Mouse (Mus musculus): ENCODE data around the gene Il6st.

- TF ChIP-seq POLR2A (IDR thresholded peaks at IDR 0.05; ENCODE audit: low read depth, low read length) = no peak
- no peak for TF ChIP-seq CTCF (IDR thresholded peaks at IDR 0.05; ENCODE audit: extremely low read depth, insufficient read depth, insufficient read length, insufficient replicate concordance)
These were observed 28.4 kb upstream of the Il6st start for GRCm38 (mm10) chr13:112435241-112436075.
